Mouse (Mus musculus) embryonic facial prominence, embryonic 14.5 days (tissue): ENCODE data around the gene Lbhd2. TPM values are rescaled to one million over a fixed set of nuclear protein-coding genes. Genes with fewer than 3 reads are reported as not detected.

Source experiments
- ATAC-seq: fragments of 200-750 bp; cut with Nextera tagmentation; 2 replicates; pipeline ENCODE4 v1.8.0; 2017; ENCODE audit warnings: low read depth, moderate number of reproducible peaks, moderate TSS enrichment
- DNase-seq: peaks from one replicate; pipeline ENCODE4 v3.0.0-alpha.2; 2015; ENCODE audit warnings: low spot score
- H3K27ac ChIP-seq: fragments of 300-500 bp; sonication (generic); replicated peaks from 2 replicates; pipeline ENCODE4 v1.5.1; 2014; ENCODE audit warnings: low read depth, mild to moderate bottlenecking, low read length, moderate library complexity
- H3K27me3 ChIP-seq: fragments of 300-500 bp; sonication (generic); replicated peaks from 2 replicates; pipeline ENCODE4 v1.6.1; 2014; ENCODE audit warnings: low read length; ENCODE audit not compliant: control insufficient read depth, insufficient read depth
- H3K36me3 ChIP-seq: fragments of 300-500 bp; sonication (generic); 2 replicates; pipeline ENCODE4 v1.6.1; 2014; ENCODE audit warnings: low read length, mixed read lengths; ENCODE audit not compliant: control insufficient read depth, insufficient read depth
- H3K4me1 ChIP-seq: fragments of 300-500 bp; sonication (generic); 2 replicates; pipeline ENCODE4 v1.6.1; 2014; ENCODE audit warnings: antibody characterized with exemption, low read length; ENCODE audit not compliant: control insufficient read depth, insufficient read depth
- H3K4me2 ChIP-seq: fragments of 300-500 bp; sonication (generic); 2 replicates; pipeline ENCODE4 v1.6.1; 2014; ENCODE audit warnings: low read depth, mild to moderate bottlenecking, low read length, moderate library complexity, mixed read lengths
- H3K4me3 ChIP-seq: fragments of 300-500 bp; sonication (generic); 2 replicates; pipeline ENCODE4 v1.5.1; 2014; ENCODE audit warnings: low read depth, mild to moderate bottlenecking, low read length
- H3K9ac ChIP-seq: fragments of 300-500 bp; sonication (generic); 2 replicates; pipeline ENCODE4 v1.6.1; 2014; ENCODE audit warnings: low read depth, mild to moderate bottlenecking, low read length, moderate library complexity, mixed read lengths
- H3K9me3 ChIP-seq: fragments of 300-500 bp; sonication (generic); 2 replicates; pipeline ENCODE4 v1.6.1; 2016; ENCODE audit warnings: low read length; ENCODE audit not compliant: control insufficient read depth
- whole genome bisulfite sequencing: fragments of 180-500 bp; shearing (Covaris S2); extraction: QIAGEN DNeasy Blood & Tissue Kit; methylation state at CpG from one replicate; pipeline ENCODE4 v1.1.7; 2014; 5-methylcytosine and 5-hydroxymethylcytosine counted together
- polyA plus RNA-seq: library from polyadenylated mRNA; unstranded; fragments of >200 nt; fragmentation: Nextera tagmentation; extraction: Ambion mirVana; gene quantifications from 2 replicates; pipeline ENCODE4 v1.2.1, GENCODE M21; 2014

The Lbhd2 gene
- polyA plus RNA-seq, 1 experiment from 2014 or later = 5.5 TPM

- WGBS = 0% methylated on average over 21 of the region's 21 CpGs
- Histone ChIP-seq H3K9ac (peak overlapping the region; percentile 59), H3K36me3 (no peaks in the 10 kb centered on the region), H3K4me2 (peak overlapping the region; percentile 57), H3K27me3 (no peaks in the 10 kb centered on the region; the same call in none of the 2 replicates), H3K27ac (peak overlapping the region; percentile 53), H3K4me3 (peak overlapping the region; percentile 28), H3K4me1 (peaks cover 27% of the 10 kb centered on the region), H3K9me3 (no peaks in the 10 kb centered on the region)
- ATAC-seq (peak; percentile 85), DNase-seq (peak; percentile 92)
These were observed 6.7 kb downstream of the Lbhd2 start for GRCm38 (mm10) chr12:111413300-111413699.

- peak within 1 kb of the TSS; percentile 52 for H3K9ac ChIP-seq
- H3K4me1 ChIP-seq = peaks cover 26% of the 10 kb centered on the region
- peak within 1 kb of the TSS; percentile 29 for H3K4me3 ChIP-seq
- DNase-seq (peak; percentile 66), ATAC-seq (peak; percentile 63)
- H3K36me3 ChIP-seq = no peaks in the 10 kb centered on the region
- H3K4me2 ChIP-seq = peak within 1 kb of the TSS; percentile 67
- no peaks in the 10 kb centered on the region for H3K9me3 ChIP-seq
- 3% methylated on average over 16 of the region's 17 CpGs for WGBS
- peaks cover 10% of the 10 kb centered on the region for H3K27me3 ChIP-seq
- H3K27ac ChIP-seq = 0 out of 2 replicates have a peak within 1 kb of the TSS, but pooled peaks have one; percentile 18
These were observed 10.5 kb downstream of the Lbhd2 start, which contains the start of gene Exoc3l4 for GRCm38 (mm10) chr12:111416921-111417779. TSS of gene Exoc3l4 (plus strand) at chr12:111417017.

- Histone ChIP-seq H3K9ac (no peak overlapping the region), H3K4me2 (no peak overlapping the region), H3K27me3 (peaks cover 38% of the 10 kb centered on the region), H3K9me3 (no peaks in the 10 kb centered on the region), H3K4me1 (peaks cover 15% of the 10 kb centered on the region), H3K36me3 (no peaks in the 10 kb centered on the region), H3K27ac (no peak overlapping the region), H3K4me3 (no peak overlapping the region)
- WGBS = 67% methylated on average over 5 of the region's 5 CpGs
- ATAC-seq (no peak), DNase-seq (no peak)
These were observed 13.3 kb downstream of the Lbhd2 start for GRCm38 (mm10) chr12:111419918-111420317.

- no peak overlapping the region; the same call in 1 of the 2 replicates for H3K27ac ChIP-seq
- H3K9ac ChIP-seq = no peak overlapping the region
- DNase-seq = peak; percentile 74
These were observed 14.5 kb downstream of the Lbhd2 start for GRCm38 (mm10) chr12:111420946-111421709.

GRCm38 (mm10) chr12:111422852-111423251 lies 16.2 kb downstream of the Lbhd2 start:
- DNase-seq = no peak
- ATAC-seq = no peak
- 46% methylated on average over 5 of the region's 5 CpGs for WGBS

More at GRCm38 (mm10) chr12:111420946-111421709, 14.5 kb downstream of the Lbhd2 start:
- Histone ChIP-seq H3K4me2 (no peak overlapping the region), H3K27me3 (peaks cover 48% of the 10 kb centered on the region), H3K9me3 (no peaks in the 10 kb centered on the region), H3K36me3 (no peaks in the 10 kb centered on the region), H3K4me3 (no peak overlapping the region), H3K4me1 (peaks cover 19% of the 10 kb centered on the region)
- 38% methylated on average over 7 of the region's 7 CpGs for WGBS
- ATAC-seq = peak; percentile 6; the same call in 1 of the 2 replicates

GRCm38 (mm10) chr12:111423570-111424129 lies 17.0 kb downstream of the Lbhd2 start:
- Histone ChIP-seq H3K27me3 (peaks cover 61% of the 10 kb centered on the region), H3K9ac (no peak overlapping the region), H3K9me3 (no peaks in the 10 kb centered on the region), H3K4me3 (peak overlapping the region; percentile 31), H3K27ac (no peak overlapping the region), H3K36me3 (no peaks in the 10 kb centered on the region), H3K4me2 (peak overlapping the region; percentile 51), H3K4me1 (peaks cover 23% of the 10 kb centered on the region)
- DNase-seq (no peak), ATAC-seq (no peak)
- 9% methylated on average over 36 of the region's 43 CpGs for WGBS

More at GRCm38 (mm10) chr12:111422852-111423251, 16.2 kb downstream of the Lbhd2 start:
- peaks cover 19% of the 10 kb centered on the region for H3K4me1 ChIP-seq
- H3K9me3 ChIP-seq = no peaks in the 10 kb centered on the region
- H3K36me3 ChIP-seq = no peaks in the 10 kb centered on the region
- H3K9ac ChIP-seq = no peak overlapping the region
- H3K4me2 ChIP-seq = no peak overlapping the region
- H3K27ac ChIP-seq = no peak overlapping the region
- H3K4me3 ChIP-seq = no peak overlapping the region
- H3K27me3 ChIP-seq = peaks cover 55% of the 10 kb centered on the region

- WGBS = 32% methylated on average over 9 of the region's 9 CpGs
- peaks cover 31% of the 10 kb centered on the region for H3K4me1 ChIP-seq
- no peak for ATAC-seq
These were observed 17.9 kb downstream of the Lbhd2 start for GRCm38 (mm10) chr12:111424547-111424946.

GRCm38 (mm10) chr12:111425258-111425657 lies 18.6 kb downstream of the Lbhd2 start:
- no peak overlapping the region for H3K4me3 ChIP-seq
- no peaks in the 10 kb centered on the region for H3K9me3 ChIP-seq
- H3K9ac ChIP-seq = no peak overlapping the region
- H3K27ac ChIP-seq = no peak overlapping the region
- DNase-seq (peak; percentile 82), ATAC-seq (no peak)
- peak overlapping the region; percentile 16; the same call in 1 of the 2 replicates for H3K4me2 ChIP-seq
- no peaks in the 10 kb centered on the region for H3K36me3 ChIP-seq
- peaks cover 72% of the 10 kb centered on the region for H3K27me3 ChIP-seq
- 5% methylated on average over 15 of the region's 15 CpGs for WGBS
- H3K4me1 ChIP-seq = peaks cover 38% of the 10 kb centered on the region

More at GRCm38 (mm10) chr12:111424547-111424946, 17.9 kb downstream of the Lbhd2 start:
- H3K4me3 ChIP-seq = no peak overlapping the region
- peaks cover 66% of the 10 kb centered on the region for H3K27me3 ChIP-seq
- no peaks in the 10 kb centered on the region for H3K9me3 ChIP-seq
- no peak overlapping the region for H3K9ac ChIP-seq
- no peaks in the 10 kb centered on the region for H3K36me3 ChIP-seq
- no peak overlapping the region for H3K27ac ChIP-seq
- no peak overlapping the region for H3K4me2 ChIP-seq
- DNase-seq = no peak
